Mouse (Mus musculus) forebrain, embryonic 10.5 days (tissue): ENCODE measurements at regions not wholly inside any gene's neighbourhood (a gene's known extent, or its start where the extent isn't known, plus 50 kb on each side); places are given as distances from the start of the nearest gene placed in this dataset.
A peak's percentile ranks its signal among the peaks of the same experiment; 100 is the strongest.

Source experiments
- DNase-seq: peaks from one replicate; pipeline ENCODE4 v3.0.0-alpha.2; 2017; ENCODE audit warnings: low spot score; ENCODE audit errors: extremely low spot score
- H3K27ac ChIP-seq: fragments of 300-500 bp; sonication (generic); 2 replicates; pipeline ENCODE4 v1.5.1; 2016; ENCODE audit warnings: mild to moderate bottlenecking
- H3K27me3 ChIP-seq: fragments of 300-500 bp; sonication (generic); 2 replicates; pipeline ENCODE4 v1.6.1; 2016; ENCODE audit warnings: mild to moderate bottlenecking; ENCODE audit not compliant: poor library complexity, severe bottlenecking
- H3K36me3 ChIP-seq: fragments of 300-500 bp; sonication (generic); replicated peaks from 2 replicates; pipeline ENCODE4 v1.6.1; 2016; ENCODE audit warnings: mild to moderate bottlenecking, moderate library complexity
- H3K4me1 ChIP-seq: fragments of 300-500 bp; sonication (generic); 2 replicates; pipeline ENCODE4 v1.6.1; 2016
- H3K4me3 ChIP-seq: fragments of 300-500 bp; sonication (generic); 2 replicates; pipeline ENCODE4 v1.5.1; 2016; ENCODE audit warnings: mild to moderate bottlenecking, moderate library complexity
- H3K9me3 ChIP-seq: fragments of 300-500 bp; sonication (generic); 2 replicates; pipeline ENCODE4 v1.6.1; 2016; ENCODE audit warnings: mild to moderate bottlenecking, moderate library complexity
- WGBS: fragments of 180-500 bp; shearing (Covaris S2); methylation state at CpG from one replicate; pipeline ENCODE4 v1.1.7; 2016; 5-methylcytosine and 5-hydroxymethylcytosine counted together

DNA sequence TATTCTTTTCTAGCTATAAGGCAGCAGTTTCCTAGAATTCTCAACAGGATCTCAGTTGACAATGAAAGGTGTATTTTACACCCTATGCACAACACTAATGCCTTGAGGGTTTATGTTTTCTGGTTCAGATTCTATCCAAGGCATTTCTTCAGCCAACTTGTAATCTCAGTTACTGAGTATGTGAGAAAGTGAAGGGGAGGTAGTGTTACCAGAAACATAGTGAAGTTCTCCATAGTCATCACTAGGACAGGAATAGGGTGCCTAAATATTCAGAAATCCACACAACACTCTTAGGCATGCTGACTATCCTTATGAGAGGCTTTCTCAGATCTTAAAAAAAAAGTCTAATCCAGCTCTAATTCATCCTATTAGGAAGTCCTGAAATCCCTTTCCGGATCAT, 1228.2 kb upstream of the Cntnap5a start:
- Histone ChIP-seq H3K36me3 (no peaks in the 10 kb centered on the region), H3K9me3 (no peaks in the 10 kb centered on the region), H3K4me1 (no peaks in the 10 kb centered on the region), H3K27ac (no peak overlapping the region), H3K27me3 (no peaks in the 10 kb centered on the region), H3K4me3 (no peak overlapping the region)
- 87% methylated on average over 1 of the region's 1 CpGs for WGBS
- DNase-seq = no peak

DNA sequence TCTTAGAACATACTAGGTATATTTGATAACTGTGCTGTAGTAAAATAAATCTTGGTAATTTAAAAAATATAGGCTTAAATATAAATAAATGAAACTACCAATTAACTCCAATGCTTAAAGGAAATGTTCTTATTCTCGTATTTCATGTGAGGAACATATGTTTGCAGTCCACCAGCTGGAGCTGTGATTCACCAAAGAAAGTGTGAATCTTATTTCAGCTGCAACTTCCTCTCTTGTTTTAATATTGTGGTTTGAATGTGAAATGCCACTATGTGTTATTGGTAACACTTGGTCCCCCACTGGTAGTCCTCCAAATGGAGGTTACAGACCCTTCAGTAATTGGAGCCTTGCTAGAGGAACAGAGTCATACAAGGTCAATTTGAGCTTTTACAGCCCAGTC, 1188.1 kb upstream of the Cntnap5a start:
- no peaks in the 10 kb centered on the region for H3K27me3 ChIP-seq
- no peak overlapping the region for H3K27ac ChIP-seq
- H3K4me1 ChIP-seq = no peaks in the 10 kb centered on the region
- 84% methylated on average over 1 of the region's 1 CpGs for WGBS
- H3K9me3 ChIP-seq = no peaks in the 10 kb centered on the region
- no peaks in the 10 kb centered on the region for H3K36me3 ChIP-seq
- DNase-seq = no peak
- no peak overlapping the region for H3K4me3 ChIP-seq

DNA sequence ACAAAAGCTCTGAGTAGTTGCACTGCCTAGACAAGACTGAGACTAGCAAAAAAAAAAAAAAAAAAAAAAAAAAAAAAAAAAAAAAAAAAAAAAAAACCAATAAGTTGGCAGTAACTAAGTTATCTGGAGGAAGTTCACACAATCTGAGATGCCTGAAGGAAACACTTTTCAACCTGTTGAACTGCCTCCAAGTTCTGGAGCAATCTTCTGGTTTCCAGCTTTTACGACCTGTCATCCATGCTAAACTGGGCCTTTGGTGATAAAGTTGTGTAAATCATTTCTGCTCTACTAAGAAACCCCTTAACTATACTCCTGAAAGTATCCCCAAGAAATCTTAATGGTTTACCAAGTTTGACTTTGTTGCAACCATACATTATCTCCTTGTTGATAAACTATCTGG, 1168.8 kb upstream of the Cntnap5a start:
- no peak overlapping the region for H3K4me3 ChIP-seq
- WGBS = 84% methylated on average over 1 of the region's 1 CpGs

DNA sequence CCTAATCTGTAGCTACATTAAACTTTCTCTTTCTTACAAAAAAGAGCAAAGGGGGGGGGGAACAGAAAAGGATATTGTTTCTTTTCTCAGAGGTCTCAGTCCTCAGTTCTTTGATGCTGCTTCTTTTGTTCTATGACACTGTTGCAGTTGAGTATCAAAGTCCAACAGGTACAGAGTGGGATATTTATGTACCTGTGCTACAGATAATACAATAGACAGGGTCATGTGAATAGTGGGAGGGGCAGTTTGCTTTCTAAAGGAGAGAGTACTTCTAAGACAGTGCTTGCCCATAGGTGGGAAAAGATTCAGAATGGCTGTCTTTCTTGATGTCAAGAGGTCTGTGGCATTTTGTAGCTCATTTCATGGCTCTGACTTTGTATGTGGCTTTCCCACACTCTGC, 1164.7 kb upstream of the Cntnap5a start:
- Histone ChIP-seq H3K9me3 (no peaks in the 10 kb centered on the region), H3K27ac (no peak overlapping the region), H3K4me3 (no peak overlapping the region), H3K27me3 (no peaks in the 10 kb centered on the region), H3K36me3 (no peaks in the 10 kb centered on the region), H3K4me1 (no peaks in the 10 kb centered on the region)
- DNase-seq = no peak

More for the DNA sequence above, 1168.8 kb upstream of the Cntnap5a start:
- Histone ChIP-seq H3K9me3 (no peaks in the 10 kb centered on the region), H3K36me3 (no peaks in the 10 kb centered on the region), H3K27me3 (no peaks in the 10 kb centered on the region), H3K4me1 (no peaks in the 10 kb centered on the region), H3K27ac (no peak overlapping the region)
- DNase-seq = no peak

DNA sequence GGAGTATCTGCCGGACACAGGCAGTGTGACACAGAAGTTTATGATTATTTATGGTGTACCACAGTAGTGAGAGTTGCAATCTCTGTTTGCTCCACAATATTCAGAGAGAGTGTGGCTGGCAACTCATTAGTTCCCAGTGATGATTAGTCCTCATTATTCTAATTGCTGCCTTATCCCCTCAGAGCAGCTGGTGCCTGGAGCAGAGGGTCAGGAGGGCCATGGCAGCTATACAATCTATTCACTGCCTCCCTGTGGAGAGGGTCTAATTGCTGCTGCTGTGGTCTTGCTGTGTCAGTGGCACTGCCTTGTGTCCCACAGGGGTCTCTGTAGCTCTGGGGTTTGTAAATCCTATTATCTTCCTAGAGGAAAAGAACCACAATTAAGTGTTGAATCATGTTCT, 1156.0 kb upstream of the Cntnap5a start:
- no peak overlapping the region for H3K4me3 ChIP-seq
- H3K36me3 ChIP-seq = no peaks in the 10 kb centered on the region
- no peaks in the 10 kb centered on the region for H3K9me3 ChIP-seq
- H3K27me3 ChIP-seq = peaks cover 8% of the 10 kb centered on the region; the same call in 1 of the 2 replicates
- 32% methylated on average over 1 of the region's 1 CpGs for WGBS
- peaks cover 12% of the 10 kb centered on the region for H3K4me1 ChIP-seq
- H3K27ac ChIP-seq = no peak overlapping the region
- peak; percentile 39 for DNase-seq

DNA sequence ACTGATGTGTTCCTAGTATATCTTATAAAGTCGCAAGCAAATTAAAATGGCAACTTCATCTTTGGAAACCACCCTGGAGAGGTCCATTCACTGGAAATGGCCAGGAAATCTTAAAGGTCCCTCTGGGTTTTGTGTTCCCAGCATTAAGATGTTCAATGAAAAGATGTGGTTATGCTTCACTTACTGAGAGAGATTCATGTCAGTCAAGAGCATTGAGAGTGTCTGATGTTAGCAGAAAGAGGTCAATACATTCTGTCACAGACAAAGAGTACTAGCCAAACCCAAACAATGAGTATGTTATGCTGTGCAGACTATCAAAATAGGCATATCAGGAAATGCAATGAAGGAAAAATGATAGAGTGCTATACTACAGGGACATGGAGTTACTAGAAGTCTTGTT, 1150.7 kb upstream of the Cntnap5a start:
- H3K4me3 ChIP-seq = no peak overlapping the region
- peaks cover 6% of the 10 kb centered on the region for H3K4me1 ChIP-seq
- no peak overlapping the region for H3K27ac ChIP-seq
- 92% methylated on average over 1 of the region's 1 CpGs for WGBS
- no peaks in the 10 kb centered on the region for H3K36me3 ChIP-seq
- no peaks in the 10 kb centered on the region for H3K9me3 ChIP-seq
- no peak for DNase-seq
- H3K27me3 ChIP-seq = no peaks in the 10 kb centered on the region

DNA sequence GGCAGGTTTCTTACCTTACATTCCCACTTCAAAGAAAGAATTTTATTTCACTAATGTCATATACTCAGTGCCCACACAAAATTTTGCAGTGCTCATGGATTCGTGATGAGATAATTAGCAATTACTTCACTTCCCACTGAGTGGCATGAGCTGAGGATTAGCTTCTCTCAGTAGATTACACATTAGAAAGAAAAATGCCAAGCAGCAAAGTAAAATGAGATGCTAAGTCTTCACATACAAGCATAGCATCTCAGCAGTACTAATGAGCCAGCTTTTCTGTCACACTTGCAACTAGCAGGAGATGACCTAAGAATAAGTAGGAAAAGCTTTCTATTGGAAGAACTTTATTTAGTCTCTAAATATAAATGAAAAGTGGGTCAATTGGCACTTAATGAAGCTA, 1137.6 kb upstream of the Cntnap5a start:
- no peaks in the 10 kb centered on the region for H3K36me3 ChIP-seq
- no peak overlapping the region for H3K27ac ChIP-seq
- H3K9me3 ChIP-seq = no peaks in the 10 kb centered on the region
- no peak overlapping the region for H3K4me3 ChIP-seq
- H3K4me1 ChIP-seq = no peaks in the 10 kb centered on the region
- no peaks in the 10 kb centered on the region for H3K27me3 ChIP-seq
- WGBS = 69% methylated on average over 1 of the region's 1 CpGs
- no peak for DNase-seq

DNA sequence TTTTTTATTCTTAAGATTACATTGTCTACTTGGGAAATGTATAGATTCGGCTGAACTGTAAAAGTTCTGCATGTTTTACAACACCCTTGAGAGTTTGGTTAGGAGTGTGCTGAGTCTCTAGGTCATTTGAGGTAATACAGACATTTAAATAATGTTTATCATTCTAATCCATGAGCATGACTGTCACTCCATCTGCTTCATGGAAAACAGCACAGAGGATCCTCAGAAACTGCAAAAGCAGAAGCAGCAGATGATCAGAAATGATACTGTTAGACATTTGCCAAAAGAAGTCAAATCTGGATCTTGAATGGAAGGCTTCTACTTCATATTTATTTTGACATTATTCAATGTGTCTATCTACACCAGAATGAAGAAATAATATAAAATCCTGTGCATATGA, 1131.8 kb upstream of the Cntnap5a start:
- H3K4me1 ChIP-seq = no peaks in the 10 kb centered on the region
- no peaks in the 10 kb centered on the region for H3K9me3 ChIP-seq
- no peak overlapping the region for H3K27ac ChIP-seq
- DNase-seq = no peak
- H3K36me3 ChIP-seq = no peaks in the 10 kb centered on the region
- no peaks in the 10 kb centered on the region for H3K27me3 ChIP-seq
- H3K4me3 ChIP-seq = no peak overlapping the region
- WGBS = 92% methylated on average over 1 of the region's 1 CpGs

DNA sequence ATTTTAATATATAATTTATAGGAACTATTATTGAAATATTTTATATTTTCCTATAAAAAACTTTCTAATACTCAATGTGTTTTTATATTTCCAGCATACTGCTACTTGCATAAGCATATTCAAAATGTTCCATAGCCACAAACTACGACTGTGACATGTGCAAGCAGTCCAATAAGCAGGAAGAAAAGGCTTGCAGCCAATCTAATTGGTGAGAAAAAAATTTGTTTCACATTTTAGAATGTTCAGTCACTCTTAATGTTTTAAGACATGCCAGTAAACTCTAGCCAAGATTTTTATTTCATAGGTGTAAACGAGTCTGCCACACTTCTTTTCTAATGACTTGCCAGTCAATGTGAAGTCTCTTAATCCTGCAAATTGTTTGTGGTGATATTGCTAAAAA, 1130.1 kb upstream of the Cntnap5a start:
- no peaks in the 10 kb centered on the region for H3K27me3 ChIP-seq
- WGBS = 86% methylated on average over 2 of the region's 2 CpGs
- H3K4me3 ChIP-seq = no peak overlapping the region
- DNase-seq = no peak
- no peaks in the 10 kb centered on the region for H3K4me1 ChIP-seq
- no peaks in the 10 kb centered on the region for H3K36me3 ChIP-seq
- no peak overlapping the region for H3K27ac ChIP-seq
- H3K9me3 ChIP-seq = no peaks in the 10 kb centered on the region
